Mouse (Mus musculus) stomach, embryonic 14.5 days (tissue): ENCODE results near the gene Vmn1r45. TPM values are rescaled to one million over a fixed set of nuclear protein-coding genes. Genes with fewer than 3 reads are reported as not detected.

ENCODE experiments used
- polyA plus RNA-seq: library from polyadenylated mRNA; unstranded; fragments of >200 nt; fragmentation: Nextera tagmentation; extraction: Ambion mirVana; gene quantifications from 2 replicates; pipeline ENCODE4 v1.2.1, GENCODE M21; 2014

The Vmn1r45 gene
- polyA plus RNA-seq, 1 experiment from 2014 or later = not detected

Other genes starting within 250 kb of the Vmn1r45 start
- gene Vmn1r40, start 233.1 kb downstream of the Vmn1r45 start, polyA plus RNA-seq = not detected in 2 replicates
- gene Vmn1r41, start 199.8 kb downstream of the Vmn1r45 start, polyA plus RNA-seq = not detected in 2 replicates
- gene Vmn1r42, start 64.2 kb downstream of the Vmn1r45 start, polyA plus RNA-seq = not detected in 2 replicates
- 0.04 TPM in 1 of 2 replicates, not detected in the other for gene Vmn1r43, start 64.2 kb downstream of the Vmn1r45 start, polyA plus RNA-seq
- not detected in 2 replicates for gene Vmn1r44, start 56.9 kb downstream of the Vmn1r45 start, polyA plus RNA-seq
- not detected in 2 replicates for gene Vmn1r46, start 28.7 kb upstream of the Vmn1r45 start, polyA plus RNA-seq
- not detected in 2 replicates for gene Vmn1r47, start 75.5 kb upstream of the Vmn1r45 start, polyA plus RNA-seq
- gene Vmn1r48, start 96.2 kb upstream of the Vmn1r45 start, polyA plus RNA-seq = not detected in 2 replicates
- gene Vmn1r49, start 137.9 kb upstream of the Vmn1r45 start, polyA plus RNA-seq = not detected in 2 replicates
- gene Vmn1r50, start 160.8 kb upstream of the Vmn1r45 start, polyA plus RNA-seq = not detected in 2 replicates
- gene Vmn1r51, start 182.0 kb upstream of the Vmn1r45 start, polyA plus RNA-seq = 0.10 TPM in 1 of 2 replicates, not detected in the other
- gene Vmn1r52, start 234.2 kb upstream of the Vmn1r45 start, polyA plus RNA-seq = not detected in 2 replicates